Mouse (Mus musculus): ENCODE data around the gene Fgfr4. TPM values are rescaled to one million over a fixed set of nuclear protein-coding genes. Genes with fewer than 3 reads are reported as not detected.
"Not testable (repeated sequence)": the region's sequence is repeated elsewhere in the genome, so short reads cannot be mapped to it uniquely, and the experiment has no call there.

Gene Fgfr4
- total RNA-seq, 2 experiments from 2014 or later, result 28.4 to 38.7 TPM

DNA sequence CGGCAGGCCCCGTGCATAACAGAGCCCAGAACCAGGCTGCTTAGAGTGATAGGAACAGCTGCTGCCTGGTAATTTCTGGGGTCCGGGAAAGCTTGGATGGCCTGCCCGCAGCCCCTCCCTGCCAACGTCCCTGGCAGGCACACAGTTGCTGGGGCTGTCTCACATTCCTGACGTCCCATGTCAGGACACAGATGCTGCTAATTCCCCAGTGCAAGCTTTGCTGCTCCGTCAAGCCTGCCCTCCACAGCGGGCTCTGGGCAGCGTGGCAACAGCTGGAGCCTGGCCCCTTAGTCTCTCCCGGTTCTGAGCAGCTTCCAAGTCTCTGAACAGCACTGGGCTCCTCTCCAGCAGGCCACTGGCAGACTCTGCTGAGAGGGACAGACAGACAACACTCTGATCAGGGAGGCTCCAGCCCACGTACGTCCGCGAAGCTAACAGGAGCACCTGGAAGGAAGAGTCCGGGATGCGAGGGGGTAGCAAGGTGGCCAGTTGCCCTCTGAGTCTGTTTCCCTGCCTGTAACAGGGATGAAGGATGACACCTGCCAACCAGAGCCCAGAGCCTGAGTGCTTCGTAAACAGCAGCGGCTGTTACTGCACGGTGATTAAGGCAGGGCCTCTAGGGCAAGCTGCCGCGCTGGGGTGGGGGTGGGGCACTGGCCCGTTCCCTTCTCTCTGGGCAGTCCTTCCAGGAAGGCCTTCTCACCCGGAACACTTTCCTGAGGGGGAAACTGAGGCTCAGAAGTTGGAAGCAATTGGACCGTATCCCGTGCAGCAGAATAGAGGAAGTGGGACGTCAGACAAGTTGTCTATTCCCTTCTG, 19.3 kb downstream of the Fgfr4 start:
- DNase-seq (ENCODE audit: low spot score in 2 of 2), result peak in 1 of 2 experiments; percentile 42

DNA sequence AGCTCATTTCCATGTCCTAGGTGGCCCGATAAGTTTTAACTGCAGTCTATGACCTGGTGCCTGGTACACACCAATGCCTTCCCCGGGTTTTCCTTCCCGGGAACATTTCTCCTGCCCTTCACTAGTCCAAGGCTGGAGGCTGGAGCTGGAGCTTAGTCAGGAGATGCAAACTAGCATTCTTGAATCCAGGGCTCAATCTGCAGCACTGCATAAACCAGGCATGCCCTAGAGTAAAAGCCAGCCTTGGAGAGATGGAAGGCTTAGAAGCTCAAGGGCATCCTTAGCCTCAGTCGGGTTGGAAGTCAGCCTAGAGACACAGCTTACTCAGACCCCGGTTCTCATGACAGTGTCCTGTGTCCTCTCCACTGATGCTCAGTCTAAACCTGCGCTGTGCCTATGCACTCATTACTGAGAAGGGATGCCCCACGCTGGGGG, 19.9 kb downstream of the Fgfr4 start:
- peak in 1 of 2 experiments; percentile 21 for DNase-seq (ENCODE audit: low spot score in 2 of 2)

- DNase-seq (ENCODE audit: low spot score in 2 of 2), result no peak
Measured at GRCm38 (mm10) chr13:55174347-55174746, 21.9 kb downstream of the Fgfr4 start.

DNA sequence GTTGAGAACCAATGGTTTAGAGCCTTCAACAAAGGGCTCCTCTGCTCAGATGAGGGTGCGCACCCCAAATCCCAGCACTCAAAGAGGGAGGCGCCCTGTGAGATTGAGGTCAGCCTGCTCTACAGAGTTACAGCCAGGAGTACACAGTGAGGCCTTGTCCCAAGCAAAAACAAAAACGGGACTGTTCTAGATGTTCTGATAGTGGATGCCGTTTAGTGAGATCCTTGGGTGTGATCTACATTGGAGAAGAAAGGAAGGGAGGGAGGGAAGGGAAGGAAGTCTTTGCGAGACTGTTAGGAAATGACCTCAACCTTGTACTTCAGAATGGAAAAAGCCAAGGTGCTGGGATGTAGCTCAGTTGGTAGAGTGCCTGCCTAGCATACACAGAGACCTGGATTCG, 23.8 kb downstream of the Fgfr4 start:
- DNase-seq (ENCODE audit: low spot score in 2 of 2), result no peak

- no peak for DNase-seq (ENCODE audit: low spot score in 2 of 2)
Measured at GRCm38 (mm10) chr13:55177903-55178496, 25.6 kb downstream of the Fgfr4 start.

GRCm38 (mm10) chr13:55178556-55178955, 26.1 kb downstream of the Fgfr4 start:
- DNase-seq (ENCODE audit: low spot score in 2 of 2), result peak; percentile 77 to 80

- DNase-seq (ENCODE audit: low spot score in 2 of 2), result no peak
Measured at GRCm38 (mm10) chr13:55179591-55179990, 27.2 kb downstream of the Fgfr4 start.

DNA sequence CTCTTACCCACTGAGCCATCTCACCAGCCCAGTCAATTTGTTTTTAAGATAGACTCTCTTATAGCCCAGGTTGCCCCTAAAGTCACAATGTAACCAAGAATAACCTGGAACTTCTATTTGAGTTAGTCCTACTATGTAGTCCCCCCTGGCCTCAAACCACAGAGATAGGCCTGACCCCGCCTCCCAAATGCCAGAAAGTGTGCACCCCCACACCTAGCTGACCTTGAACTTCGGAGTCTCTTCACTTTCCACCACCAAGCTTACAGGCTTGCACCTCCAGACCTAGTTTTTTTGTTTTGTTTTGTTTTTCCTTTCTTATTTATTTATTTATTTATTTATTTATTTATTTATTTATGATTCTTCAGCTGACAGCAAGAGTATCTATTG, 29.3 kb downstream of the Fgfr4 start:
- no peak for DNase-seq (ENCODE audit: low spot score in 2 of 2)

- DNase-seq (ENCODE audit: low spot score in 2 of 2), result peak; percentile 60 to 71
Measured at GRCm38 (mm10) chr13:55182173-55182894, 29.9 kb downstream of the Fgfr4 start.

- DNase-seq (ENCODE audit: low spot score in 2 of 2), result no peak
Measured at GRCm38 (mm10) chr13:55183382-55183781, 30.9 kb downstream of the Fgfr4 start.

DNA sequence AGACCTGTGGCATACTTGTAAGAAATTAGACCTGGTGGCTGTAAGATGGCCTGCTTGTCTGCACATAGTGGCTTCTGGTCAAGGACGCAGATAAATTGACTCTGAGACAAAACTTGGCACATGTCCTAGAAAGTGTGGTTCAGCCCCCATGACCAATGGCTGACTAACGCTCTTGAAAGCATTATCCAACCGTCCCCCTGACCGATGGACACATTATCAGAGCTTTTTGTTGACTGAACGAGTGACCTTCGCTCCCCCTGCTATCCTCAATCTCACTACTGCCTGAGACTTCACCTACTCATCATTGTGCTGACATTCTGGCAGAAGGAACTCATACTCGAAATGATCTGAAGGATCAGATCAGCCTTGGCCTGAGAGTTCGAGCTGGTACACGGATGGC, 34.6 kb downstream of the Fgfr4 start:
- DNase-seq (ENCODE audit: low spot score in 2 of 2), result not testable (repeated sequence)

DNA sequence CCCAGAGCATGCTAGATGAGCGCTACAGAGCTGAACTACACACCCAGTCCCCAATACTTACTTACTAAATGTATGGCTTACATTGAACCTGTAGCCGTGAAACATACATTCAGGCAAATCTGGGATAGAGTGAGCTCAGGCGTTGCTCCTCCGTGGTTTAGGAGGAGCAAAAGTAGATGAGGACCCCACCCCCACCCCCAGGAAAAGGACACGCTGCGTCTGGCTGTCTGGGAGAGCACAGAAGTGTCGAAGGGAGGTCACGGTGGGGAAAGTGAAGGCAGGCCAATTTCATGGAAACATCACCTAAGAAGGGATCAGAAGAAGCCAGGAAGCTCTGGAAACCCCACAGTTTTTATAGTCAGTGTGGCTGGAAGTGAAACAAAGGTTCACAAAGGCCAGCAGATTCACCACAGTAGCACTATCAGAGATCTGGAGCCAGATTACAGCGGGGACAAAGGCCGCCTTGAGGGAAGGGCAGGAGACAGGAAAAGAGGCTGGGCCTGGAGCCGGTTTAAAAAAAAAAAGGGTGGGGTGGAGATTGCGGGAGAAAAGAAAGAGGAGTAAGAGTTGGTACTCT, 37.2 kb downstream of the Fgfr4 start:
- no peak for DNase-seq (ENCODE audit: low spot score in 2 of 2)

DNA sequence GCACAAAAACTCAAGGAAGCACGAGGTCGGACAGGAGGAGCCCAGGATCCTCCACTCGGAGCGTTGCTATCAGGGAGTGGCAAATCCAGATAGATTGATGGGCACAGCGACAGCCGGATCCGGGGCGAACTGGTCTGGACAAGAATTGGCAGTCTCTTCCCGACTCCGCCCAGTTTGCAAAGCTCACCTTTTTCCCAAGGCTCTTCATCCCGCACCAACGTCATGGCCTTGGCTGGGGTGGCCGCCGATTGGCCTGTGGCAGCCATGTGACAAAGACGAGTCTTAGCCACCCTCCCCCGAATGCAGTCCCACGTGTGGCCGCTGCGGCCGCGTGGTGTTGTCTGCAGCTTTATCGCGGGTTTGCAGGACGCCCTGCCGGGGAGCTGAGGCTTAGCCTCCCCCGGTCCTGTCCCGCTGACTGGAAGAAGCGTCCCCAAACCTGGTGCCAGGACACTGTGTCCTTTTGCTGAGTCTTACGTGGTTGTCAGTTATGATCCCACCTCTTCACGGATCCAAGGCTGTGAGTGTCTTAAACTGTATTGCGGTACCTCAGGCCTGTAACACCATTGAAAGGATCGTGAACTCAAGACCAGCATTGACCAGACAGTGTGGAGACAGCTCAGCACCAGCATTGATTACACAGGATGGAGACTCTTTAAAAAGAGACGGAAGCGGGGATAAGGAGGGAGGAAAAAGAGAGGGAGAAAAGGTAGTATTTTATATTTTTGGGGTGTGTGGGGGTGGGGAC, 37.9 kb downstream of the Fgfr4 start:
- DNase-seq (ENCODE audit: low spot score in 2 of 2), result peak; percentile 89 to 93

GRCm38 (mm10) chr13:55191535-55191934, 39.1 kb downstream of the Fgfr4 start:
- no peak for DNase-seq (ENCODE audit: low spot score in 2 of 2)

- not testable (repeated sequence) for DNase-seq (ENCODE audit: low spot score in 2 of 2)
Measured at GRCm38 (mm10) chr13:55202758-55203157, 50.3 kb downstream of the Fgfr4 start.

DNA sequence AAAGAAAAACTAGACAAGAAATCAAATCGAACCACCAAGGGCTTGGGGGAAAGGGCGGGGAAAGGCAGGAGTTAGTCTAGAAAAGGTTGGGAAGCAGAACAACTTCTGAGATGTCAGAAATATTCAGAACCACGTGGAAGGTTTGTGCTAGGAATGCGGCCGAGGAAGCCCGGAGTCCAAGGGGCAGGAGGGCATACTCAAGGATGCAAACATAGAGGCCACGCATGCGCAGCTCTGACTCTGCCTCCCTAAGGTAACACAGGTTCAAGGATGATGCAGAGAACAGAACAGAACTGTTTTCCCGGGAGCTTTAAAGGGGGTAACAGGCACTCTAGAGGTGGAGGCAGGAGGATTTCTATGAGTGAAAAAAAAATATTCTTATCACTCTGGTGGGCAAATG, 51.3 kb downstream of the Fgfr4 start:
- DNase-seq (ENCODE audit: low spot score in 2 of 2), result no peak

DNA sequence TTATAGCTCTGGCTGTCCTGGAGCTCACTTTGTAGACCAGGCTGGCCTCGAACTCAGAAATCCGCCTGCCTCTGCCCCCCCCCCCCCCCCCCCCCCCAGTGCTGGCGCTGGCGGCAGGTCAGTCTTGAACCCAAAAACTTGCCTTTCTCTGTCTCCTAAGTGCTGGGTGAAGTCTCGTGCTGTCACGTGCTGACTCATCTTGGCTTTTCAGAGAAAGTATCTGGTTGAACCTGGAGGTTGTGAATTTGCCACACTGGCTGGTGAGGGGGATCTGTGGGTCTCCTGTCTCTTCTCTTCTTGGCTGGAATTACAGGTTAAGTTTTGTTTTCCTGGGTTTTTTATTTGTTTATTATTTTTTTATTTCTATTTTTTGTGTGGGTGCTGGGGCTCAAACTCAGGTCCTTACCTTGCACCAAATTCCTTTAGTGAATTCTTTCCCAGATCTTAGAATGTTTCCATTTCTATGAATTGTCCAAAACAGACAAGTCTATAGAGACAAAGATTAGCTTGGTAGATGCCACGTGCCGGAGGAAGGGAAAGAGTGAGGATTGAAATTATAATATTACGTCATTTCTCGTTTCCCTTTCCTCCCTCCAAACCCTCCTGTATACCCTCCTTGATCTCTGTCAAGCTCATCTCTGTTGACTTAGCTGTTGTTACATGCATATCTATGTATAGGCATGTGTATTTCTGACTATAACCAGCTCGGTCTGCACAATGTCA, 52.4 kb downstream of the Fgfr4 start:
- DNase-seq (ENCODE audit: low spot score in 2 of 2), result no peak

DNA sequence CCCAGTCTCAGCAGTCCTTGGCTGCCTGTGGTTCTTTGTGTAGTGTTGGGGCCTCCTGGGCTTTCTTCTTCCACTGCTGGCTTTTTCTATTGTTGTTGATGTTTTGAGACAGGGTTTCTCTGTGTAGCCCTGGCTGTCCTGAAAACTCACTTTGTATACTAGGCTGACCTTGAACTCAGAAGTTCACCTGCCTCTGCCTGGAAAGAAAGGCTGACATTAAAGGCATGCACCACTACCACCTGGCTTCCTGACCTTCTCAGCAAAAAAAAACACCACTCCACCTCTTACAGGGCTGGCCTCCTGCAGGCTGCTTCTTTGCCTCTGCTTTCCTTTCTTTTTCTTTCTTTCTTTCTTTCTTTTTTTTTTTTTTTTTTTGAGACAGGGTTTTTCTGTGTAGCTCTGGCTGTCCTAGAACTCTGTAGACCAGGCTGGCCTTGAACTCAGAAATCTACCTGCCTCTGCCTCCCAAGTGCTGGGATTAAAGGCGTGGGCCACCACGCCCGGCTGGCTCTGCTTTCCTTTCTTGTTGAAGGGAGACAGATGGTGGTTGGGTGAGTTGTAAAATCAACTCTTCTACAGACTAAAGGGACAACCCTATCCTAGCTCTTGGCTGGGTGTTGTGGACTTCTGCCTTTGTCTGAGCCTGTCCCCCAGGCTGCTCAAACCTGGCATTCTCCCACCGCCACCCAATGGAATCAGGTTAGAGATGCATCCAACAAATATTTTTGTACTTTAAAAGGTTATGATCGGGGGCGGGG, 53.2 kb downstream of the Fgfr4 start:
- no peak for DNase-seq (ENCODE audit: low spot score in 2 of 2)

- no peak for DNase-seq (ENCODE audit: low spot score in 2 of 2)
Measured at GRCm38 (mm10) chr13:55208837-55209648, 56.6 kb downstream of the Fgfr4 start.
